Mouse (Mus musculus): Measurements from ENCODE around the gene Cdk12.

DNA sequence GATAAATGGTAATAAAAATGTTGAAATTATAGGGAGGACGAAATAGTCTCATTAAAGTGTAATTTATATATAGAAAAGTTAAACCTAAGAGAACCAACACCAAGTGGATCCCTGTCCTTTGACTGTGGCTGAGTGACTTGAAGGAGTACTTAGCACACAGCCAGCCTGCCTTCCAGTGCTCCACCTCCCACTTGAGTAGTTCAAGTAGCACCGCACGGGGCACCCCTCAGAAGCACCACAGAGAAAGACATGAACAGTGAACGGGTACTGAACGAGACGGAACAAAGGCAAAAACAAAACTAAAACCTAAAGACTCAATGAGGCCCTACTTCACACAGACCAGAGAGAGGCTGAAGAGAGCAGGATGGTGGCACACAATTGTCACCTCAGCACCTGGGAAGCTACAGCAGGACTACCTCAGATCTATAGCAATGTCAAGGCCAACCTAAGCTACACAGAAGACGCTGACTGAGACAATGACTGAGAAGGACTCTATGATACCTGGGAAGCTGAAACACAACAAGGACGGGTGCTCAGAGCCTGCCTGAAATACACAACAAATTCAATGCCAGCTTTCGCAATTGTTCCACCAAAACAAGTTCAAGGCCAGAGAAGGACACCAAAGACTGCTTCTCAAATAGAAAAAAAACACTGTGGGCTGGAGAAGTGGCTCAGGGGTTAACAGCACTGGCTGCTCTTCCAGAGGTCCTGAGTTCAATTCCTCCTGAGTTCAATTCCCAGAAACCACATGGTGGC is 15.0 kb upstream of the Cdk12 start:
- TF ChIP-seq POLR2A (IDR thresholded peaks at IDR 0.05; ENCODE audit: extremely low read depth, insufficient read depth, low read length) (no peak), CTCF (IDR thresholded peaks at IDR 0.05; ENCODE audit: extremely low read depth, insufficient read depth, low read length) (no peak)

Measured in cortical plate, adult 2 months (tissue).